Mouse (Mus musculus) kidney, adult 2 months (tissue): ENCODE measurements at regions not wholly inside any gene's neighbourhood (a gene's known extent, or its start where the extent isn't known, plus 50 kb on each side); places are given as distances from the start of the nearest gene placed in this dataset.
A peak's percentile ranks its signal among the peaks of the same experiment; 100 is the strongest.

Experiments
- CTCF ChIP-seq: fragments of 200-500 bp; conservative IDR thresholded peaks from 2 replicates; pipeline ENCODE4 v1.5.1; 2011; ENCODE audit warnings: low read depth, mild to moderate bottlenecking, control low read depth, low read length, moderate library complexity, mixed read lengths; ENCODE audit not compliant: insufficient read depth, insufficient read length
- POLR2A ChIP-seq: fragments of 200-500 bp; IDR thresholded peaks from one replicate; pipeline ENCODE4 v1.6.1; 2011; ENCODE audit warnings: low read depth, low read length, control low read depth

DNA sequence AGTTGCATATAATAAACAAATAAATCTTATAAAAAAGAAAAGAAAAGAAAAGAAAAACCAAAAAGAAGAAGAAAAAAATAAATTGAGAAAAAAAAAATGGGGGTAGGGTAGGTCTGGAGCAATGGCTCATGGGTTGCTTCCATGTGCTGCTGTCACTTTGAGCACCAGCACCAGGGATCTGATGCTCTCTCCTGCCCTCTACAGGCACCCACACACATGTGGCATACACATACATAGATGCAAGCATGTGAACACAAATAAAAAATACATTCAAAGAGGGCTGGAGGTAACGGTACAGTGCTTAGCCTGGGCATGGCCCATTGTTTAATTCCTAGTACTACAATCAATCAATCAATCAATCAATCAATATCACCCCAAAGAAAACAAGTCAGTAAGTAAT is 90.1 kb upstream of the Zfp217 start:
- TF ChIP-seq CTCF (peak; percentile 65), POLR2A (no peak)
